Mouse (Mus musculus) stomach, postnatal 0 days (tissue): ENCODE results near the gene Ftl1.

ENCODE experiments used
- CTCF ChIP-seq: IDR thresholded peaks from 2 replicates; pipeline ENCODE4 v1.5.1; 2016; ENCODE audit warnings: antibody characterized with exemption, low read depth, mild to moderate bottlenecking, moderate library complexity
- EP300 ChIP-seq: optimal IDR thresholded peaks from 2 replicates; pipeline ENCODE3; 2016; ENCODE audit warnings: antibody characterized with exemption

GRCm38 (mm10) chr7:45465549-45465948, 5.9 kb upstream of the Ftl1 start:
- TF ChIP-seq CTCF (peak; percentile 36), EP300 (no peak)
